Mouse (Mus musculus): ENCODE measurements at regions not wholly inside any gene's neighbourhood (a gene's known extent, or its start where the extent isn't known, plus 50 kb on each side); places are given as distances from the start of the nearest gene placed in this dataset.

DNA sequence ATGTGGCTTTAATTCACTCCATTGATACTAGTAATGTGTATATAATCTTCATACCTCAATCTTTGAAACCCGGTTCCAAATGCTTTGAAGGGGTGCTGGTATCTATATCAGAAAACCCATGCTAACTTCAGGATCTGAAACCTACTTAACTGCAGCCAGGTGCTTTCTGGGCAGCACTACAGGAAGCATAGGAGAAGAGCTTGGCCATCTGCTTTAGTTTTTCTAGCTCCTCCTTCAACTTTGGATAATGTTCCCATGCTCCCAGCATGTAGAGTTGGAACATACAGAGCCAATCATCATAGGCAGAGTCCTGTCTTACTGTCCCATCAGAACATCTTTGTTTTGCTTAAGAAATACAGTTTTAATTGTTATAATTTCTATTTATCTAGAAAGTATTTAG lies 99.3 kb downstream of the Stard3nl start:
- TF ChIP-seq CTCF (IDR thresholded peaks at IDR 0.05; ENCODE audit: low read depth) (no peak), EP300 (IDR thresholded peaks at IDR 0.05; ENCODE audit: low read depth) (no peak)

Data from liver, postnatal 0 days (tissue).